Comparison of ENCODE assay signal across 26 mouse cellular contexts in the genomic region with DNA sequence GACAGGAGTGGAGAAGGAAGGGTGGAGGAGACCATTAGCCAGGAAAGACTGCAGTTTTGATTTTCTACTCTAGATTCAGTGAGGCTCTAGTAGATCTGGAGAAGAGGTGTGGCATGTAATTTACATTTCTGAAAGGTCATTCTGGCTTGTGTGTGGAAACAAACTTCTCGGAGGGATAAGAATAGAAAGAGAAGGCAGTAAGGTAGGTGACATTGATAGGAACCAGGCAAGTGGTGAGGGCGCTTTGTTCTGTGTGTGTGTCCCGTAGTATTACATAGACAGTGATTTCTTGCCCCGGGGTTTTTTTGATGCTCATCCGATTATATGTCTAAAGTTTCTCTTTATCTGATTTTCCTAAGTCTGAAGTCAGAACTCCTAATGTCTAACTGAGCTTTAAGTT. TPM values are rescaled to one million over a fixed set of nuclear protein-coding genes. Genes with fewer than 3 reads are reported as not detected.
DNase-seq lines count a peak whose midpoint lies in the region; ATAC-seq and TF ChIP-seq lines count a peak whose summit lies in the region.
"Had no signal": no experiment of that assay in that cellular context is flagged by ENCODE, and none has a peak within 500 bp of the region (broad histone marks: within the 10 kb centered on the region; RNA-seq: fewer than 3 reads in every experiment).

No protein-coding gene starts in this region.

- intact Hi-C loops in heart, adult 2 months (cut with DNase I) = loop anchor here (5.0 kb wide), 1 partner anchor 37 kb away; no protein-coding TSS in a partner anchor

- H3K9ac ChIP-seq in heart, adult 2 months (ENCODE audit: low read depth, low read length) = no peak overlapping the region
- no peak overlapping the region for H3K9ac ChIP-seq in heart, embryonic 12.5 days
- no peak overlapping the region for H3K9ac ChIP-seq in liver, embryonic 15.5 days
- H3K9ac ChIP-seq in liver, postnatal 0 days (replicated peaks) = no peak overlapping the region
- peak overlapping the region; percentile 40; the same call in 1 of the 2 replicates for H3K9ac ChIP-seq in heart, embryonic 16.5 days (ENCODE audit: low read length)
- H3K9ac ChIP-seq in hindbrain, embryonic 16.5 days (ENCODE audit: low read depth, low read length) = no peak overlapping the region
- H3K9ac ChIP-seq: forebrain, embryonic 13.5 days; hindbrain, embryonic 14.5 days had no signal

- 63% methylated on average over 5 of the region's 5 CpGs for WGBS in heart, adult 2 months
- WGBS in heart, embryonic 12.5 days = 41% methylated on average over 5 of the region's 5 CpGs
- WGBS in liver, embryonic 15.5 days (ENCODE audit: insufficient replicate concordance) = 82% methylated on average over 5 of the region's 5 CpGs
- 88% methylated on average over 5 of the region's 5 CpGs for WGBS in liver, postnatal 0 days (ENCODE audit: insufficient replicate concordance)
- WGBS in heart, embryonic 16.5 days = 43% methylated on average over 5 of the region's 5 CpGs
- WGBS in hindbrain, embryonic 16.5 days = 94% methylated on average over 5 of the region's 5 CpGs

- peak; percentile 57; the same call in 1 of the 2 replicates for ATAC-seq in heart, embryonic 12.5 days (ENCODE audit: insufficient number of reproducible peaks, low FRiP score)
- no peak for ATAC-seq in liver, embryonic 15.5 days (ENCODE audit: insufficient read depth)
- no peak for ATAC-seq in liver, postnatal 0 days
- ATAC-seq in heart, embryonic 16.5 days (replicated peaks; ENCODE audit: extremely low read depth, insufficient read depth, low FRiP score) = peak; percentile 86
- no peak for ATAC-seq in hindbrain, embryonic 16.5 days
- ATAC-seq: forebrain, embryonic 13.5 days; forebrain, embryonic 16.5 days; intestine, postnatal 0 days; Patski had no signal

- H3K4me1 ChIP-seq in heart, adult 2 months (ENCODE audit: control insufficient read depth, insufficient read depth, low read length) = peaks cover 1% of the 10 kb centered on the region; the same call in 1 of the 2 replicates
- H3K4me1 ChIP-seq in heart, embryonic 12.5 days (replicated peaks) = peaks cover 18% of the 10 kb centered on the region
- peaks cover 3% of the 10 kb centered on the region for H3K4me1 ChIP-seq in liver, embryonic 15.5 days (replicated peaks)
- no peaks in the 10 kb centered on the region for H3K4me1 ChIP-seq in liver, postnatal 0 days (ENCODE audit: insufficient read depth)
- H3K4me1 ChIP-seq in heart, embryonic 16.5 days (ENCODE audit: control insufficient read depth, insufficient read depth, low read length) = peaks cover 17% of the 10 kb centered on the region
- no peaks in the 10 kb centered on the region for H3K4me1 ChIP-seq in hindbrain, embryonic 16.5 days (ENCODE audit: control insufficient read depth, insufficient read depth, low read depth, low read length)
- H3K4me1 ChIP-seq: forebrain, embryonic 10.5 days; hindbrain, embryonic 10.5 days had no signal

- TF ChIP-seq CTCF in heart, adult 2 months (IDR thresholded peaks at IDR 0.05) = no peak
- TF ChIP-seq CTCF in liver, postnatal 0 days (IDR thresholded peaks at IDR 0.05; ENCODE audit: low read depth) = no peak

- no peak for DNase-seq in heart, adult 2 months
- no peak for DNase-seq in heart, adult 11 months
- DNase-seq in heart, adult 8-10 months (ENCODE audit: low spot score) = no peak
- DNase-seq in liver, postnatal 0 days = no peak
- DNase-seq: adrenal gland, postnatal 10 days; adrenal gland, postnatal 36 days; B cell, adult 2 months; cerebellum, adult 18-20 months; cerebellum, adult 9-10 months; cerebellum, postnatal 14 days; gastrocnemius, postnatal 10 days; gastrocnemius, postnatal 36 days; kidney, adult 2 months had no signal

- TF ChIP-seq EP300 in heart, adult 2 months (IDR thresholded peaks at IDR 0.05; ENCODE audit: insufficient read depth, low read depth, low read length) = no peak
- no peak for TF ChIP-seq EP300 in liver, postnatal 0 days (IDR thresholded peaks at IDR 0.05; ENCODE audit: low read depth)

- peak overlapping the region; percentile 49 for H3K4me2 ChIP-seq in heart, embryonic 12.5 days
- no peak overlapping the region for H3K4me2 ChIP-seq in liver, embryonic 15.5 days
- no peak overlapping the region for H3K4me2 ChIP-seq in liver, postnatal 0 days (ENCODE audit: low read depth, low read length)
- H3K4me2 ChIP-seq in heart, embryonic 16.5 days (ENCODE audit: low read depth, low read length) = peak overlapping the region; percentile 48
- no peak overlapping the region for H3K4me2 ChIP-seq in hindbrain, embryonic 16.5 days (ENCODE audit: low read length)
- H3K4me2 ChIP-seq: forebrain, embryonic 13.5 days; hindbrain, embryonic 14.5 days had no signal

- no peak for TF ChIP-seq POLR2A in heart, adult 2 months (IDR thresholded peaks at IDR 0.05; ENCODE audit: insufficient read depth, low read depth, low read length)

- no peaks in the 10 kb centered on the region for H3K27me3 ChIP-seq in heart, adult 2 months (ENCODE audit: control insufficient read depth, insufficient read depth, low read length)
- H3K27me3 ChIP-seq in heart, embryonic 12.5 days (replicated peaks) = no peaks in the 10 kb centered on the region
- no peaks in the 10 kb centered on the region for H3K27me3 ChIP-seq in liver, embryonic 15.5 days
- no peaks in the 10 kb centered on the region for H3K27me3 ChIP-seq in liver, postnatal 0 days (ENCODE audit: insufficient read depth, low read length)
- H3K27me3 ChIP-seq in heart, embryonic 16.5 days (ENCODE audit: control insufficient read depth, insufficient read depth, low read length) = no peaks in the 10 kb centered on the region
- no peaks in the 10 kb centered on the region for H3K27me3 ChIP-seq in hindbrain, embryonic 16.5 days (replicated peaks; ENCODE audit: control insufficient read depth, insufficient read depth, low read length)
- H3K27me3 ChIP-seq: CH12.LX; forebrain, embryonic 13.5 days; Patski had no signal

- no peaks in the 10 kb centered on the region for H3K9me3 ChIP-seq in heart, embryonic 12.5 days (replicated peaks)
- H3K9me3 ChIP-seq in liver, embryonic 15.5 days (replicated peaks) = no peaks in the 10 kb centered on the region
- H3K9me3 ChIP-seq in liver, postnatal 0 days (ENCODE audit: low read length) = no peaks in the 10 kb centered on the region
- H3K9me3 ChIP-seq in heart, embryonic 16.5 days (replicated peaks; ENCODE audit: control insufficient read depth, low read length) = no peaks in the 10 kb centered on the region
- no peaks in the 10 kb centered on the region for H3K9me3 ChIP-seq in hindbrain, embryonic 16.5 days (ENCODE audit: control insufficient read depth, low read length)
- H3K9me3 ChIP-seq: forebrain, embryonic 10.5 days; forebrain, embryonic 13.5 days; G1E; hindbrain, embryonic 10.5 days had no signal

- H3K27ac ChIP-seq in heart, adult 2 months = peak overlapping the region; percentile 63
- peak overlapping the region; percentile 87 for H3K27ac ChIP-seq in heart, embryonic 12.5 days (ENCODE audit: poor library complexity, severe bottlenecking)
- H3K27ac ChIP-seq in liver, embryonic 15.5 days (replicated peaks) = 0 out of 2 replicates have a peak overlapping the region, but pooled peaks have one; percentile 5
- no peak overlapping the region for H3K27ac ChIP-seq in liver, postnatal 0 days (ENCODE audit: low read depth)
- H3K27ac ChIP-seq in heart, embryonic 16.5 days (ENCODE audit: low read length) = peak overlapping the region; percentile 89
- no peak overlapping the region for H3K27ac ChIP-seq in hindbrain, embryonic 16.5 days (ENCODE audit: low read depth, low read length)
- H3K27ac ChIP-seq: forebrain, embryonic 10.5 days; forebrain, embryonic 13.5 days; hindbrain, embryonic 10.5 days; hindbrain, embryonic 14.5 days had no signal

- no peaks in the 10 kb centered on the region for H3K79me2 ChIP-seq in heart, adult 2 months (replicated peaks; ENCODE audit: control insufficient read depth, insufficient read depth, low read length)

- H3K4me3 ChIP-seq in heart, adult 2 months = no peak overlapping the region
- no peak overlapping the region for H3K4me3 ChIP-seq in heart, embryonic 12.5 days
- H3K4me3 ChIP-seq in liver, embryonic 15.5 days (replicated peaks) = no peak overlapping the region
- H3K4me3 ChIP-seq in liver, postnatal 0 days (ENCODE audit: low read depth, low read length) = no peak overlapping the region
- no peak overlapping the region for H3K4me3 ChIP-seq in heart, embryonic 16.5 days (ENCODE audit: low read length)
- H3K4me3 ChIP-seq in hindbrain, embryonic 16.5 days (ENCODE audit: low read length) = no peak overlapping the region
- H3K4me3 ChIP-seq: forebrain, embryonic 10.5 days; forebrain, embryonic 13.5 days; hindbrain, embryonic 10.5 days had no signal

- peaks cover 5% of the 10 kb centered on the region for H3K36me3 ChIP-seq in heart, adult 2 months (ENCODE audit: control insufficient read depth, insufficient read depth, low read length)
- peaks cover 81% of the 10 kb centered on the region for H3K36me3 ChIP-seq in heart, embryonic 12.5 days
- peaks cover 98% of the 10 kb centered on the region for H3K36me3 ChIP-seq in liver, embryonic 15.5 days (replicated peaks)
- peaks cover 84% of the 10 kb centered on the region for H3K36me3 ChIP-seq in liver, postnatal 0 days (replicated peaks; ENCODE audit: insufficient read depth, low read length)
- H3K36me3 ChIP-seq in heart, embryonic 16.5 days (ENCODE audit: control insufficient read depth, insufficient read depth) = peaks cover 49% of the 10 kb centered on the region
- peaks cover 20% of the 10 kb centered on the region for H3K36me3 ChIP-seq in hindbrain, embryonic 16.5 days (ENCODE audit: control insufficient read depth, insufficient read depth, low read length)

RNA-seq across cellular contexts. Expression of gene Ppp2r1b, which starts 19.8 kb away (rescaled TPM):
- 10 to 100 TPM; 10.3 to 10.8 TPM for total RNA-seq in heart, adult 2 months (2021)
- polyA plus RNA-seq in heart, adult 2 months (2012; rRNA removed) = 5.4 and 7.1 TPM in 2 replicates
- 61.1 and 62.1 TPM in 2 replicates for polyA plus RNA-seq in heart, embryonic 12.5 days (2016; fragmentation: Nextera tagmentation; extraction: Ambion mirVana)
- 10 to 100 TPM in 2 of 4 experiments, 1 to 10 TPM in 2; 6.5 to 11.8 (median 9.8) TPM for total RNA-seq in heart, adult 8-10 months (2022)
- 68.8 and 70.2 TPM in 2 replicates for polyA plus RNA-seq in liver, embryonic 15.5 days (2015; fragmentation: Nextera tagmentation; extraction: Ambion mirVana)
- polyA plus RNA-seq in liver, postnatal 0 days (2015; fragmentation: Nextera tagmentation; extraction: Ambion mirVana) = 18.8 and 29.0 TPM in 2 replicates
- polyA plus RNA-seq in heart, embryonic 16.5 days (2015; fragmentation: Nextera tagmentation; extraction: Ambion mirVana) = 38.2 and 41.8 TPM in 2 replicates
- 41.1 and 48.1 TPM in 2 replicates for polyA plus RNA-seq in hindbrain, embryonic 16.5 days (2015; fragmentation: Nextera tagmentation; extraction: Ambion mirVana)

Comparison
In these comparisons a context has a peak if more than half of its experiments do, and no peak if none do; other contexts are left out.
1. H3K27ac ChIP-seq: peak in heart, adult 2 months (single experiment), heart, embryonic 12.5 days (single experiment), liver, embryonic 15.5 days (single experiment) and heart, embryonic 16.5 days (single experiment); none in liver, postnatal 0 days (single experiment) and hindbrain, embryonic 16.5 days (single experiment).
2. ATAC-seq: peak in heart, embryonic 12.5 days (single experiment) and heart, embryonic 16.5 days (single experiment); none in liver, embryonic 15.5 days (single experiment), liver, postnatal 0 days (single experiment) and hindbrain, embryonic 16.5 days (single experiment).
3. H3K4me2 ChIP-seq: peak in heart, embryonic 12.5 days (single experiment) and heart, embryonic 16.5 days (single experiment); none in liver, embryonic 15.5 days (single experiment), liver, postnatal 0 days (single experiment) and hindbrain, embryonic 16.5 days (single experiment).